In genomic region chr19:53137116-53137670, GRCm38 (mm10) we compare ENCODE assay signal across 25 mouse cellular contexts. TPM values are rescaled to one million over a fixed set of nuclear protein-coding genes. Genes with fewer than 3 reads are reported as not detected.
A peak's percentile ranks its signal among the peaks of the same experiment; 100 is the strongest.
DNase-seq lines count a peak whose midpoint lies in the region; ATAC-seq and TF ChIP-seq lines count a peak whose summit lies in the region.
"Had no signal": no experiment of that assay in that cellular context is flagged by ENCODE, and none has a peak within 500 bp of the region (broad histone marks: within the 10 kb centered on the region; RNA-seq: fewer than 3 reads in every experiment).

No protein-coding gene starts in this region.

- H3K9ac ChIP-seq in forebrain, embryonic 14.5 days (ENCODE audit: low read length) = no peak overlapping the region
- H3K9ac ChIP-seq in forebrain, embryonic 16.5 days (replicated peaks; ENCODE audit: low read depth, low read length) = no peak overlapping the region
- no peak overlapping the region for H3K9ac ChIP-seq in embryonic facial prominence, embryonic 15.5 days
- H3K9ac ChIP-seq: forebrain, postnatal 0 days; heart, embryonic 15.5 days; hindbrain, embryonic 15.5 days; intestine, embryonic 15.5 days; limb, embryonic 12.5 days; liver, embryonic 14.5 days; neural tube, embryonic 12.5 days had no signal

- peak; percentile 58 for DNase-seq in forebrain, embryonic 14.5 days (ENCODE audit: low spot score)
- DNase-seq in retina, postnatal 1 day = peak; percentile 64
- DNase-seq in retina, embryonic 14.5 days (ENCODE audit: low spot score) = no peak
- no peak for DNase-seq in frontal cortex, postnatal 14 days (ENCODE audit: low spot score in 2 of 2)
- DNase-seq in lung, adult 2 months = no peak
- DNase-seq: adrenal gland, adult 8-10 months; cerebellum, adult 9-10 months; forebrain, postnatal 0 days; gastrocnemius, postnatal 25 days; heart, postnatal 4 days; kidney, adult 8-10 months; kidney, postnatal 10 days; lung, postnatal 4 days; midbrain, embryonic 14.5 days; thymus, adult 2 months had no signal

- no peak overlapping the region for H3K4me3 ChIP-seq in forebrain, embryonic 14.5 days (ENCODE audit: low read depth, low read length)
- no peak overlapping the region for H3K4me3 ChIP-seq in forebrain, embryonic 16.5 days (replicated peaks; ENCODE audit: low read length)
- no peak overlapping the region for H3K4me3 ChIP-seq in embryonic facial prominence, embryonic 15.5 days (replicated peaks)
- H3K4me3 ChIP-seq in lung, adult 2 months (replicated peaks; ENCODE audit: extremely low read depth, low read depth, low read length) = no peak overlapping the region
- H3K4me3 ChIP-seq: heart, embryonic 15.5 days; hindbrain, embryonic 15.5 days; intestine, embryonic 15.5 days; limb, embryonic 12.5 days; neural tube, embryonic 12.5 days had no signal

- peaks cover 11% of the 10 kb centered on the region; the same call in 1 of the 2 replicates for H3K4me1 ChIP-seq in forebrain, embryonic 14.5 days (ENCODE audit: control insufficient read depth, insufficient read depth, low read length)
- H3K4me1 ChIP-seq in forebrain, embryonic 16.5 days (replicated peaks; ENCODE audit: control insufficient read depth, insufficient read depth, low read length) = peaks cover 17% of the 10 kb centered on the region
- H3K4me1 ChIP-seq in embryonic facial prominence, embryonic 15.5 days = peaks cover 34% of the 10 kb centered on the region
- no peaks in the 10 kb centered on the region; the same call in 1 of the 2 replicates for H3K4me1 ChIP-seq in lung, adult 2 months (ENCODE audit: control insufficient read depth, insufficient read depth, low read length)

- no peaks in the 10 kb centered on the region; the same call in none of the 2 replicates for H3K27me3 ChIP-seq in forebrain, embryonic 14.5 days (replicated peaks; ENCODE audit: control insufficient read depth, insufficient read depth, low read length)
- H3K27me3 ChIP-seq in forebrain, embryonic 16.5 days (replicated peaks; ENCODE audit: control insufficient read depth, insufficient read depth, low read length) = peaks cover 5% of the 10 kb centered on the region
- no peaks in the 10 kb centered on the region for H3K27me3 ChIP-seq in embryonic facial prominence, embryonic 15.5 days
- H3K27me3 ChIP-seq: heart, embryonic 15.5 days; intestine, embryonic 15.5 days; limb, embryonic 12.5 days; neural tube, embryonic 12.5 days had no signal

- no peak overlapping the region for H3K27ac ChIP-seq in forebrain, embryonic 14.5 days (ENCODE audit: low read depth, low read length)
- H3K27ac ChIP-seq in forebrain, embryonic 16.5 days (ENCODE audit: low read length) = no peak overlapping the region
- peak overlapping the region; percentile 55 for H3K27ac ChIP-seq in embryonic facial prominence, embryonic 15.5 days (replicated peaks)
- H3K27ac ChIP-seq: heart, embryonic 15.5 days; hindbrain, embryonic 15.5 days; intestine, embryonic 15.5 days; limb, embryonic 12.5 days; liver, embryonic 14.5 days; neural tube, embryonic 12.5 days; stomach, postnatal 0 days had no signal

- TF ChIP-seq POLR2A in lung, adult 2 months (IDR thresholded peaks at IDR 0.05; ENCODE audit: borderline replicate concordance, extremely low read depth, low read depth, low read length) = no peak

- TF ChIP-seq CTCF in lung, adult 2 months (IDR thresholded peaks at IDR 0.05; ENCODE audit: insufficient read depth, low read length) = no peak

- no peak for ATAC-seq in forebrain, embryonic 14.5 days
- no peak for ATAC-seq in forebrain, embryonic 16.5 days
- ATAC-seq in embryonic facial prominence, embryonic 15.5 days (ENCODE audit: insufficient number of reproducible peaks, low FRiP score, low TSS enrichment, low read depth) = no peak
- ATAC-seq: activated CD4-positive, CD25-positive, alpha-beta regulatory T cell, adult 4 months; forebrain, postnatal 0 days; intestine, embryonic 15.5 days had no signal

- H3K36me3 ChIP-seq in forebrain, embryonic 14.5 days (ENCODE audit: control insufficient read depth, insufficient read depth, low read length) = no peaks in the 10 kb centered on the region
- no peaks in the 10 kb centered on the region for H3K36me3 ChIP-seq in forebrain, embryonic 16.5 days (ENCODE audit: control insufficient read depth, insufficient read depth)
- H3K36me3 ChIP-seq in embryonic facial prominence, embryonic 15.5 days = no peaks in the 10 kb centered on the region
- H3K36me3 ChIP-seq: heart, embryonic 15.5 days; hindbrain, embryonic 15.5 days; intestine, embryonic 15.5 days; limb, embryonic 12.5 days; neural tube, embryonic 12.5 days had no signal

- no peak overlapping the region for H3K4me2 ChIP-seq in forebrain, embryonic 14.5 days (ENCODE audit: low read length)
- H3K4me2 ChIP-seq in forebrain, embryonic 16.5 days (ENCODE audit: low read length) = no peak overlapping the region
- H3K4me2 ChIP-seq in embryonic facial prominence, embryonic 15.5 days (replicated peaks) = no peak overlapping the region
- H3K4me2 ChIP-seq: heart, embryonic 15.5 days; hindbrain, embryonic 15.5 days; intestine, embryonic 15.5 days; limb, embryonic 12.5 days; neural tube, embryonic 12.5 days had no signal

- WGBS in forebrain, embryonic 14.5 days = 24% methylated on average over 4 of the region's 4 CpGs
- 24% methylated on average over 4 of the region's 4 CpGs for WGBS in forebrain, embryonic 16.5 days
- WGBS in embryonic facial prominence, embryonic 15.5 days = 23% methylated on average over 4 of the region's 4 CpGs
- 71% methylated on average over 4 of the region's 4 CpGs for WGBS in lung, adult 2 months

- H3K9me3 ChIP-seq in forebrain, embryonic 14.5 days (replicated peaks; ENCODE audit: control insufficient read depth, low read length) = no peaks in the 10 kb centered on the region
- no peaks in the 10 kb centered on the region for H3K9me3 ChIP-seq in forebrain, embryonic 16.5 days (ENCODE audit: control insufficient read depth, low read length)
- no peaks in the 10 kb centered on the region for H3K9me3 ChIP-seq in embryonic facial prominence, embryonic 15.5 days (replicated peaks)
- H3K9me3 ChIP-seq: heart, embryonic 15.5 days; hindbrain, embryonic 15.5 days; intestine, embryonic 15.5 days; limb, embryonic 12.5 days; neural tube, embryonic 12.5 days had no signal

RNA-seq across cellular contexts. Expression of gene Add3, which starts 3.0 kb away (rescaled TPM):
- polyA plus RNA-seq in forebrain, embryonic 14.5 days (2014; fragmentation: Nextera tagmentation; extraction: Ambion mirVana) = 25.2 and 32.6 TPM in 2 replicates
- polyA plus RNA-seq in forebrain, embryonic 16.5 days (2015; fragmentation: Nextera tagmentation; extraction: Ambion mirVana) = 30.6 and 36.6 TPM in 2 replicates
- 73.1 and 79.4 TPM in 2 replicates for polyA plus RNA-seq in embryonic facial prominence, embryonic 15.5 days (2015; fragmentation: Nextera tagmentation; extraction: Ambion mirVana)
- polyA plus RNA-seq in lung, adult 2 months (2012; rRNA removed) = 40.0 and 53.0 TPM in 2 replicates

Comparison
In these comparisons a context has a peak if more than half of its experiments do, and no peak if none do; other contexts are left out.
1. DNase-seq: peak in forebrain, embryonic 14.5 days (single experiment) and retina, postnatal 1 day (single experiment); none in retina, embryonic 14.5 days (single experiment), frontal cortex, postnatal 14 days (0 of 2) and lung, adult 2 months (single experiment).